Mouse (Mus musculus) embryonic fibroblast, embryonic 13.5 days (primary cell): ENCODE measurements around the gene Zfp296.

Experiments
- CTCF ChIP-seq: IDR thresholded peaks from 2 replicates; pipeline ENCODE4 v1.5.1; 2011; ENCODE audit warnings: mild to moderate bottlenecking, control low read depth, low read length, moderate library complexity, borderline replicate concordance; ENCODE audit not compliant: insufficient read depth
- POLR2A ChIP-seq: IDR thresholded peaks from 2 replicates; pipeline ENCODE4 v1.6.1; 2011; ENCODE audit warnings: low read depth, mild to moderate bottlenecking, control low read depth, low read length, moderate library complexity

- TF ChIP-seq POLR2A = no peak
- TF ChIP-seq CTCF = no peak
Observed at GRCm38 (mm10) chr7:19593061-19593730, 16.1 kb downstream of the Zfp296 start.
